Mouse (Mus musculus): ENCODE measurements around the gene Tdp1. TPM values are rescaled to one million over a fixed set of nuclear protein-coding genes. Genes with fewer than 3 reads are reported as not detected.

The Tdp1 gene
- total and polyA plus RNA-seq, 3 experiments = 32.1 to 130 (median 35.3) TPM

DNA sequence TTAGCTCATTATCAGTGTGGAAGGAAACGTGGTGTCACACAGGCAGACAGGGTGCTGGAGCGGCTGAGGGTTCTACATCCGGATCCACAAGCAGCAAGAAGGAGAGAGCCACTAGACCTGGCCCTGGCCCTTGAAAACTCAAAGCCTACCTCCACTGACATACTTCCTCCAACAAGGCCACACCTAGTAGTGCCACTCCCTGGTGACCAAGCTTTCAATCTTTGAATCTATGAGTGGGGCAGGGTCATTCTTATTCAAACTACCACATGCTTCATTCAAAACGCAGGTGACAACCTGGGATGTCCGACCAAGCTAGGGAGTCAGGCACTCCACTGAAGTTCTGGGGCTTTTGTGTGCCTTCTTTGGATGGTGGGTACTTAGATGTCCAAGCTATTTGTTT is 115.4 kb downstream of the Tdp1 start:
- no peak overlapping the region for H3K4me3 ChIP-seq (ENCODE audit: low read depth, low read length)
- no peaks in the 10 kb centered on the region for H3K9me3 ChIP-seq (replicated peaks)
- DNase-seq (ENCODE audit: low spot score) = no peak
- TF ChIP-seq CTCF (IDR thresholded peaks at IDR 0.05; ENCODE audit: low read depth, low read length) (no peak), TAL1 (conservative IDR thresholded peaks at IDR 0.05; ENCODE audit: low read depth, low read length) (no peak), GATA2 (IDR thresholded peaks at IDR 0.05; ENCODE audit: borderline replicate concordance, low read depth, low read length) (no peak), GATA1 (IDR thresholded peaks at IDR 0.05; ENCODE audit: borderline replicate concordance, low read length) (no peak), POLR2AphosphoS5 (IDR thresholded peaks at IDR 0.05; ENCODE audit: insufficient replicate concordance, low read depth, low read length) (no peak)
- ATAC-seq (ENCODE audit: extremely low read depth, insufficient number of reproducible peaks, low FRiP score, poor library complexity, severe bottlenecking) = no peak
- no peaks in the 10 kb centered on the region for H3K36me3 ChIP-seq (replicated peaks)
- H3K27me3 ChIP-seq (ENCODE audit: insufficient read depth, low read length) = no peaks in the 10 kb centered on the region
- H3K4me1 ChIP-seq (ENCODE audit: insufficient read depth, low read depth, low read length) = no peaks in the 10 kb centered on the region

- no peaks in the 10 kb centered on the region for H3K27me3 ChIP-seq (ENCODE audit: insufficient read depth, low read length)
- H3K36me3 ChIP-seq (replicated peaks) = no peaks in the 10 kb centered on the region
- H3K4me3 ChIP-seq (ENCODE audit: low read depth, low read length) = no peak overlapping the region
- DNase-seq (ENCODE audit: low spot score) = no peak
- no peak for ATAC-seq (ENCODE audit: extremely low read depth, insufficient number of reproducible peaks, low FRiP score, poor library complexity, severe bottlenecking)
- no peaks in the 10 kb centered on the region for H3K9me3 ChIP-seq (replicated peaks)
- H3K4me1 ChIP-seq (ENCODE audit: insufficient read depth, low read depth, low read length) = no peaks in the 10 kb centered on the region
- TF ChIP-seq GATA1 (IDR thresholded peaks at IDR 0.05; ENCODE audit: borderline replicate concordance, low read length) = no peak
- TF ChIP-seq TAL1 (conservative IDR thresholded peaks at IDR 0.05; ENCODE audit: low read depth, low read length) = no peak
- no peak for TF ChIP-seq GATA2 (IDR thresholded peaks at IDR 0.05; ENCODE audit: borderline replicate concordance, low read depth, low read length)
- TF ChIP-seq CTCF (IDR thresholded peaks at IDR 0.05; ENCODE audit: low read depth, low read length) = no peak
- no peak for TF ChIP-seq POLR2AphosphoS5 (IDR thresholded peaks at IDR 0.05; ENCODE audit: insufficient replicate concordance, low read depth, low read length)
These were observed 116.1 kb downstream of the Tdp1 start for GRCm38 (mm10) chr12:100000381-100000780.

DNA sequence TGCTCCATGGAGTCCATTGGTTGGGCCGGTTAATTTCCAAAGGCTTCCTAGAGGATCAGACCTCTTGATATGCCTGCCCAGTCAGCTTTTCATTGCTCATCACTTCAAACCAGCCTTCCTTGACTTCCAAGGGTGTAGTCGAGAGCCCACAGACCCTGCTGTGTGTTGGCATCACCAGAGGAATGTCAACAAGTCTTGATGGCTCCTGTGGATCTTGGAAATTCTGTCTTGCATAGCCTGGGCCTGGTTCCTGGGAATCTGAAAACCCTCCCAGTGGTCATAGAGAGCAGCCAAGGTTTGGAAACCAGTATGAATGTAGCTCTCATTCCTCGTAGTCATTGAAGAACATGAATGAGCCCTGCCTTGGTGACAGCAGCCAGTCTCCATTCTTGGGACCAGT is 116.9 kb downstream of the Tdp1 start:
- no peak for ATAC-seq (ENCODE audit: extremely low read depth, insufficient number of reproducible peaks, low FRiP score, poor library complexity, severe bottlenecking)
- no peak for DNase-seq (ENCODE audit: low spot score)
- Histone ChIP-seq H3K4me1 (ENCODE audit: insufficient read depth, low read depth, low read length) (no peaks in the 10 kb centered on the region), H3K36me3 (replicated peaks) (no peaks in the 10 kb centered on the region), H3K27me3 (ENCODE audit: insufficient read depth, low read length) (no peaks in the 10 kb centered on the region), H3K4me3 (ENCODE audit: low read depth, low read length) (no peak overlapping the region), H3K9me3 (replicated peaks) (no peaks in the 10 kb centered on the region)
- no peak for TF ChIP-seq CTCF (IDR thresholded peaks at IDR 0.05; ENCODE audit: low read depth, low read length)
- TF ChIP-seq TAL1 (conservative IDR thresholded peaks at IDR 0.05; ENCODE audit: low read depth, low read length) = no peak
- no peak for TF ChIP-seq GATA1 (IDR thresholded peaks at IDR 0.05; ENCODE audit: borderline replicate concordance, low read length)
- TF ChIP-seq GATA2 (IDR thresholded peaks at IDR 0.05; ENCODE audit: borderline replicate concordance, low read depth, low read length) = no peak
- no peak for TF ChIP-seq POLR2AphosphoS5 (IDR thresholded peaks at IDR 0.05; ENCODE audit: insufficient replicate concordance, low read depth, low read length)

GRCm38 (mm10) chr12:100001910-100002309 is 117.6 kb downstream of the Tdp1 start:
- ATAC-seq (ENCODE audit: extremely low read depth, insufficient number of reproducible peaks, low FRiP score, poor library complexity, severe bottlenecking) (no peak), DNase-seq (ENCODE audit: low spot score) (no peak)
- Histone ChIP-seq H3K4me1 (ENCODE audit: insufficient read depth, low read depth, low read length) (no peaks in the 10 kb centered on the region), H3K9me3 (replicated peaks) (no peaks in the 10 kb centered on the region), H3K36me3 (replicated peaks) (no peaks in the 10 kb centered on the region), H3K27me3 (ENCODE audit: insufficient read depth, low read length) (no peaks in the 10 kb centered on the region), H3K4me3 (ENCODE audit: low read depth, low read length) (no peak overlapping the region)
- TF ChIP-seq GATA1 (IDR thresholded peaks at IDR 0.05; ENCODE audit: borderline replicate concordance, low read length) = no peak
- TF ChIP-seq POLR2AphosphoS5 (IDR thresholded peaks at IDR 0.05; ENCODE audit: insufficient replicate concordance, low read depth, low read length) = no peak
- no peak for TF ChIP-seq CTCF (IDR thresholded peaks at IDR 0.05; ENCODE audit: low read depth, low read length)
- TF ChIP-seq GATA2 (IDR thresholded peaks at IDR 0.05; ENCODE audit: borderline replicate concordance, low read depth, low read length) = no peak
- TF ChIP-seq TAL1 (conservative IDR thresholded peaks at IDR 0.05; ENCODE audit: low read depth, low read length) = no peak

- ATAC-seq (ENCODE audit: extremely low read depth, insufficient number of reproducible peaks, low FRiP score, poor library complexity, severe bottlenecking) = no peak
- H3K4me3 ChIP-seq (ENCODE audit: low read depth, low read length) = no peak overlapping the region
These were observed 118.7 kb downstream of the Tdp1 start for GRCm38 (mm10) chr12:100002914-100003587.

More at GRCm38 (mm10) chr12:100002914-100003587, 118.7 kb downstream of the Tdp1 start:
- H3K9me3 ChIP-seq (replicated peaks) = no peaks in the 10 kb centered on the region
- TF ChIP-seq TAL1 (conservative IDR thresholded peaks at IDR 0.05; ENCODE audit: low read depth, low read length) = no peak
- H3K36me3 ChIP-seq (replicated peaks) = no peaks in the 10 kb centered on the region
- no peaks in the 10 kb centered on the region for H3K4me1 ChIP-seq (ENCODE audit: insufficient read depth, low read depth, low read length)
- 0 out of 2 replicates have a peak, but pooled peaks cover 3% of the 10 kb centered on the region for H3K27me3 ChIP-seq (ENCODE audit: insufficient read depth, low read length)
- no peak for DNase-seq (ENCODE audit: low spot score)

Other genes starting within 250 kb of the Tdp1 start
- gene Efcab11, start 78 bp upstream of the Tdp1 start, total RNA-seq (2014; fragmentation: Nextera tagmentation) = 13.5 and 19.9 TPM in 2 replicates
- 7.4 and 8.0 TPM in 2 replicates for gene Efcab11, start 78 bp upstream of the Tdp1 start, total RNA-seq (2017)
- gene Efcab11, start 78 bp upstream of the Tdp1 start, polyA plus RNA-seq (2012) = 3.8 and 5.8 TPM in 2 replicates
- gene Kcnk13, start 80.0 kb downstream of the Tdp1 start, total RNA-seq (2014; fragmentation: Nextera tagmentation) = not detected in 2 replicates
- gene Kcnk13, start 80.0 kb downstream of the Tdp1 start, total RNA-seq (2017) = 0.06 and 0.11 TPM in 2 replicates
- gene Kcnk13, start 80.0 kb downstream of the Tdp1 start, polyA plus RNA-seq (2012) = not detected in 2 replicates
- gene Psmc1, start 225.6 kb downstream of the Tdp1 start, total RNA-seq (2014; fragmentation: Nextera tagmentation) = 155 and 162 TPM in 2 replicates
- gene Psmc1, start 225.6 kb downstream of the Tdp1 start, total RNA-seq (2017) = 212 and 293 TPM in 2 replicates
- 22.5 and 65.1 TPM in 2 replicates for gene Psmc1, start 225.6 kb downstream of the Tdp1 start, polyA plus RNA-seq (2012)

All from G1E (cell line).